ENCODE assay signal across 8 mouse cellular contexts in genomic region chr11:31871911-31872310, GRCm38 (mm10). TPM values are rescaled to one million over a fixed set of nuclear protein-coding genes. Genes with fewer than 3 reads are reported as not detected.
DNase-seq lines count a peak whose midpoint lies in the region; ATAC-seq lines count a peak whose summit lies in the region.

TSS of gene Cpeb4 (plus strand) at chr11:31872211.

- no peak for DNase-seq in lung, postnatal 25 days (ENCODE audit: low spot score)
- DNase-seq in heart, postnatal 36 days: no peak
- no peak for DNase-seq in liver, embryonic 11.5 days (ENCODE audit: low spot score)
- no peak for DNase-seq in ovary, postnatal 10 days (ENCODE audit: low spot score)
- no peak for DNase-seq in spleen, postnatal 10 days (ENCODE audit: low spot score in 2 of 2)
- DNase-seq in retina, postnatal 1 day: no peak

- peak within 1 kb of the TSS; percentile 79 for H3K4me3 ChIP-seq in lung, embryonic 15.5 days
- peak within 1 kb of the TSS; percentile 99 for H3K4me3 ChIP-seq in erythroblast, embryonic 14.5 days (replicated peaks)
- H3K4me3 ChIP-seq in liver, embryonic 11.5 days (ENCODE audit: low read depth, low read length): peak within 1 kb of the TSS; percentile 92

- ATAC-seq in lung, embryonic 15.5 days (ENCODE audit: borderline replicate concordance, extremely low read depth, low FRiP score, low TSS enrichment): no peak
- no peak for ATAC-seq in liver, embryonic 11.5 days (replicated peaks; ENCODE audit: low FRiP score)

- peak within 1 kb of the TSS; percentile 61 for H3K27ac ChIP-seq in lung, embryonic 15.5 days
- H3K27ac ChIP-seq in liver, embryonic 11.5 days (ENCODE audit: low read depth, low read length): peak within 1 kb of the TSS; percentile 80

- no peaks in the 10 kb centered on the region for H3K9me3 ChIP-seq in lung, embryonic 15.5 days
- H3K9me3 ChIP-seq in erythroblast, embryonic 14.5 days (ENCODE audit: control insufficient read depth, low read length): peaks cover 2% of the 10 kb centered on the region; the same call in 1 of the 2 replicates
- no peaks in the 10 kb centered on the region for H3K9me3 ChIP-seq in liver, embryonic 11.5 days (ENCODE audit: control insufficient read depth, low read length)

- 74% methylated on average over 4 of the region's 4 CpGs for WGBS in lung, embryonic 15.5 days
- WGBS in liver, embryonic 11.5 days: 72% methylated on average over 4 of the region's 4 CpGs

- intact Hi-C loops in heart, postnatal 36 days (cut with DNase I): loop anchor here (2.0 to 5.0 kb wide), 4 partner anchors 29 to 195 kb away; no protein-coding TSS in a partner anchor

- peak within 1 kb of the TSS; percentile 87 for H3K4me2 ChIP-seq in lung, embryonic 15.5 days
- peak within 1 kb of the TSS; percentile 79 for H3K4me2 ChIP-seq in liver, embryonic 11.5 days

- no peaks in the 10 kb centered on the region for H3K36me3 ChIP-seq in lung, embryonic 15.5 days
- peaks cover 60% of the 10 kb centered on the region for H3K36me3 ChIP-seq in erythroblast, embryonic 14.5 days (ENCODE audit: control insufficient read depth)
- H3K36me3 ChIP-seq in liver, embryonic 11.5 days (ENCODE audit: control insufficient read depth, insufficient read depth, low read length): no peaks in the 10 kb centered on the region

- peak within 1 kb of the TSS; percentile 77 for H3K9ac ChIP-seq in lung, embryonic 15.5 days
- H3K9ac ChIP-seq in liver, embryonic 11.5 days (ENCODE audit: low read depth, low read length): peak within 1 kb of the TSS; percentile 91

- H3K4me1 ChIP-seq in lung, embryonic 15.5 days: peaks cover 26% of the 10 kb centered on the region
- H3K4me1 ChIP-seq in erythroblast, embryonic 14.5 days (ENCODE audit: control insufficient read depth): peaks cover 41% of the 10 kb centered on the region
- H3K4me1 ChIP-seq in liver, embryonic 11.5 days (replicated peaks; ENCODE audit: control insufficient read depth, insufficient read depth, low read length): peaks cover 13% of the 10 kb centered on the region

- no peaks in the 10 kb centered on the region for H3K27me3 ChIP-seq in lung, embryonic 15.5 days
- H3K27me3 ChIP-seq in erythroblast, embryonic 14.5 days (ENCODE audit: control insufficient read depth): no peaks in the 10 kb centered on the region
- H3K27me3 ChIP-seq in liver, embryonic 11.5 days (replicated peaks; ENCODE audit: control insufficient read depth, insufficient read depth, low read length): no peaks in the 10 kb centered on the region

RNA-seq across cellular contexts. Expression of gene Cpeb4, which starts in this region (rescaled TPM):
- 2.9 and 3.3 TPM in 2 replicates for polyA plus RNA-seq in lung, embryonic 15.5 days (2015; fragmentation: Nextera tagmentation; extraction: Ambion mirVana)
- polyA plus RNA-seq in erythroblast, embryonic 14.5 days (2012): 3.1 and 5.1 TPM in 2 replicates
- 100 to 1,000 TPM in 1 of 2 experiments, 10 to 100 TPM in 1; 86.7 to 102 TPM for total RNA-seq in heart, postnatal 36 days (2021)
- 14.4 and 15.8 TPM in 2 replicates for polyA plus RNA-seq in liver, embryonic 11.5 days (2014; fragmentation: Nextera tagmentation; extraction: Ambion mirVana)
